Comparison of ENCODE assay signal across 8 mouse cellular contexts in genomic region chr3:138906112-138906880, GRCm38 (mm10).
A peak's percentile ranks its signal among the peaks of the same experiment; 100 is the strongest.
DNase-seq lines count a peak whose midpoint lies in the region; ATAC-seq and TF ChIP-seq lines count a peak whose summit lies in the region.

No protein-coding gene starts in this region.

- peak; percentile 95 for TF ChIP-seq CTCF in layer of hippocampus, adult 2 months (conservative IDR thresholded peaks at IDR 0.05)

- no peak overlapping the region for H3K4me3 ChIP-seq in forebrain, embryonic 15.5 days
- H3K4me3 ChIP-seq in hindbrain, embryonic 10.5 days: no peak overlapping the region
- H3K4me3 ChIP-seq in layer of hippocampus, adult 2 months: no peak overlapping the region

- peak; percentile 77 for ATAC-seq in forebrain, embryonic 15.5 days (replicated peaks)

- H3K27ac ChIP-seq in forebrain, embryonic 15.5 days (replicated peaks): no peak overlapping the region
- peak overlapping the region; percentile 65 for H3K27ac ChIP-seq in hindbrain, embryonic 10.5 days
- peak overlapping the region; percentile 44; the same call in 1 of the 2 replicates for H3K27ac ChIP-seq in layer of hippocampus, adult 2 months

- DNase-seq in Muller cell, postnatal 12 days (ENCODE audit: inconsistent ontology term): peak; percentile 73
- DNase-seq in cerebellum, adult 11-12 months: peak; percentile 70
- peak; percentile 77 for DNase-seq in hindbrain, embryonic 10.5 days (ENCODE audit: low spot score)
- DNase-seq in layer of hippocampus, adult 2 months (ENCODE audit: low spot score in 2 of 2): peak; percentile 75 to 76
- peak; percentile 88 for DNase-seq in lung, postnatal 10 days
- peak; percentile 85 for DNase-seq in retina, postnatal 1 day
- no peak for DNase-seq in spleen, postnatal 36 days (ENCODE audit: low spot score in 2 of 2)

- no peak overlapping the region for H3K9ac ChIP-seq in forebrain, embryonic 15.5 days (replicated peaks)

- H3K4me1 ChIP-seq in forebrain, embryonic 15.5 days: peaks cover 8% of the 10 kb centered on the region
- peaks cover 12% of the 10 kb centered on the region for H3K4me1 ChIP-seq in hindbrain, embryonic 10.5 days (replicated peaks)

- H3K4me2 ChIP-seq in forebrain, embryonic 15.5 days (replicated peaks): no peak overlapping the region

- no peaks in the 10 kb centered on the region for H3K9me3 ChIP-seq in forebrain, embryonic 15.5 days
- H3K9me3 ChIP-seq in hindbrain, embryonic 10.5 days: no peaks in the 10 kb centered on the region

- no peaks in the 10 kb centered on the region for H3K27me3 ChIP-seq in forebrain, embryonic 15.5 days
- no peaks in the 10 kb centered on the region for H3K27me3 ChIP-seq in hindbrain, embryonic 10.5 days (ENCODE audit: insufficient read depth, poor library complexity, severe bottlenecking)

- 31% methylated on average over 17 of the region's 17 CpGs for whole genome bisulfite sequencing in forebrain, embryonic 15.5 days
- WGBS in hindbrain, embryonic 10.5 days: 39% methylated on average over 17 of the region's 17 CpGs

- peaks cover 3% of the 10 kb centered on the region; the same call in 1 of the 2 replicates for H3K36me3 ChIP-seq in forebrain, embryonic 15.5 days
- H3K36me3 ChIP-seq in hindbrain, embryonic 10.5 days: peaks cover 19% of the 10 kb centered on the region

Comparison
In these comparisons a context has a peak if more than half of its experiments do, and no peak if none do; other contexts are left out.
1. DNase-seq: peak in Muller cell, postnatal 12 days (single experiment), cerebellum, adult 11-12 months (single experiment), hindbrain, embryonic 10.5 days (single experiment), layer of hippocampus, adult 2 months (2 of 2), lung, postnatal 10 days (single experiment) and retina, postnatal 1 day (single experiment); none in spleen, postnatal 36 days (0 of 2).